12 mouse cellular contexts compared by ENCODE assay signal in the genomic region with DNA sequence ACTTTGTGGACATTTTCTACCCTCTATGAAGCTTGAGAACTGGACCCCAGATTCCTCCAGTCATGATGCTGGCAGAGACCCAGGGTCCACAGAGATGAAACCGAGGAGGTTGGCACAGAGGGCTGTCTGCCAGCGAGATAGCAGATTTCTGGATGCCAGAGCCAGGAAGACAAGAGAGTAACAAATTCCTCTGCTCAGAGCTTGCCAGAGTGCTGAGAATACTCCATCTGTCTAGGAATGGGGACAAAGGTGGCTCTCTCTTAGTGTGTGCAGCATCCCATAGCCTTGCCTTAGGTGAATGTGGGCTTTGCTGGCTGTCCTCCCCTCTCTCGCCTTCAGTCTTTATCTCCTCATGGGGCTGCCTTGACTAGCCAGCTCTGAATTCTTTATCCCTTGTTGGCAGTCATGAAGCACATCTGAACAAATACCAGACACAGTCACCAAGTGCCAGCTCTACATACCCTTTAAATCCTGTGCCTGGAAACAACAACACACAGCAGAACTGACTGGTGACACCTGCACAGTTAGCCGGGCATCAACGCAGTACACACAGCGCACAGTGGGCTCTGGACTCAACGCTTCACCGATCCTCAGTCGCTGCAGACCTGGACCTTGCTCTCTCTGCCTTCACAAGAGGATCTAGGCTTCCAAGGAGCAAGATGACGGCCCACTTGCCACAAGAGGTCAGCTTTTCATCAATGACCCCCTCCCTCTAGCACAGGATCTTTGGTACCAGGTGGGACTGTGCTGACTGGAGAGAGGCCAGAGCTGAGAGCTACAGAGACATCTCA. TPM values are rescaled to one million over a fixed set of nuclear protein-coding genes. Genes with fewer than 3 reads are reported as not detected.
DNase-seq lines count a peak whose midpoint lies in the region; ATAC-seq and TF ChIP-seq lines count a peak whose summit lies in the region.
"Had no signal": no experiment of that assay in that cellular context is flagged by ENCODE, and none has a peak within 500 bp of the region (broad histone marks: within the 10 kb centered on the region; RNA-seq: fewer than 3 reads in every experiment).

A gene (plus strand): TSS at position 260 of the 791 bp plus-strand sequence.

- H3K4me1 ChIP-seq in midbrain, postnatal 0 days (ENCODE audit: insufficient read depth, low read length): no peaks in the 10 kb centered on the region
- H3K4me1 ChIP-seq in midbrain, embryonic 13.5 days (replicated peaks): no peaks in the 10 kb centered on the region
- peaks cover 12% of the 10 kb centered on the region for H3K4me1 ChIP-seq in cortical plate, adult 2 months (ENCODE audit: control insufficient read depth, insufficient read depth, low read length)
- H3K4me1 ChIP-seq in kidney, postnatal 0 days (replicated peaks; ENCODE audit: insufficient read depth, low read length): no peaks in the 10 kb centered on the region
- H3K4me1 ChIP-seq in thymus, adult 2 months (replicated peaks; ENCODE audit: control insufficient read depth, insufficient read depth, low read length): no peaks in the 10 kb centered on the region
- H3K4me1 ChIP-seq: limb, embryonic 12.5 days; neural tube, embryonic 13.5 days had no signal

- no peak within 1 kb of the TSS for H3K27ac ChIP-seq in midbrain, postnatal 0 days (ENCODE audit: low read depth, low read length)
- no peak within 1 kb of the TSS for H3K27ac ChIP-seq in midbrain, embryonic 13.5 days
- peak within 1 kb of the TSS; percentile 36; the same call in 1 of the 2 replicates for H3K27ac ChIP-seq in cortical plate, adult 2 months (ENCODE audit: insufficient read depth, low read length)
- H3K27ac ChIP-seq in kidney, postnatal 0 days: no peak within 1 kb of the TSS
- H3K27ac ChIP-seq in thymus, adult 2 months (ENCODE audit: control insufficient read depth, insufficient read depth, low read length): no peak within 1 kb of the TSS
- H3K27ac ChIP-seq: embryonic facial prominence, embryonic 15.5 days; limb, embryonic 12.5 days; neural tube, embryonic 13.5 days had no signal

- H3K4me3 ChIP-seq in midbrain, postnatal 0 days (ENCODE audit: low read depth, low read length): no peak within 1 kb of the TSS
- H3K4me3 ChIP-seq in midbrain, embryonic 13.5 days (replicated peaks): no peak within 1 kb of the TSS
- H3K4me3 ChIP-seq in cortical plate, adult 2 months (ENCODE audit: insufficient read depth, low read length): no peak within 1 kb of the TSS
- no peak within 1 kb of the TSS for H3K4me3 ChIP-seq in kidney, postnatal 0 days (replicated peaks; ENCODE audit: low read depth, low read length)
- no peak within 1 kb of the TSS for H3K4me3 ChIP-seq in thymus, adult 2 months (ENCODE audit: control insufficient read depth, insufficient read depth, low read length)
- H3K4me3 ChIP-seq: embryonic facial prominence, embryonic 15.5 days; limb, embryonic 12.5 days; neural tube, embryonic 13.5 days had no signal

- H3K27me3 ChIP-seq in midbrain, postnatal 0 days (ENCODE audit: insufficient read depth, low read length): no peaks in the 10 kb centered on the region
- no peaks in the 10 kb centered on the region for H3K27me3 ChIP-seq in midbrain, embryonic 13.5 days
- no peaks in the 10 kb centered on the region for H3K27me3 ChIP-seq in kidney, postnatal 0 days (ENCODE audit: insufficient read depth, low read length)
- H3K27me3 ChIP-seq in thymus, adult 2 months (ENCODE audit: control insufficient read depth, insufficient read depth, low read length): no peaks in the 10 kb centered on the region
- H3K27me3 ChIP-seq: embryonic facial prominence, embryonic 15.5 days; limb, embryonic 12.5 days; neural tube, embryonic 13.5 days; Patski had no signal

- TF ChIP-seq CTCF in midbrain, postnatal 0 days (IDR thresholded peaks at IDR 0.05): no peak
- no peak for TF ChIP-seq CTCF in cortical plate, adult 2 months (IDR thresholded peaks at IDR 0.05; ENCODE audit: extremely low read depth, insufficient read depth, low read length)
- no peak for TF ChIP-seq CTCF in kidney, postnatal 0 days (IDR thresholded peaks at IDR 0.05; ENCODE audit: low read depth)
- TF ChIP-seq CTCF in thymus, adult 2 months (IDR thresholded peaks at IDR 0.05; ENCODE audit: borderline replicate concordance, control insufficient read depth, extremely low read depth, insufficient read depth, low read length, poor library complexity): no peak

- H3K9ac ChIP-seq in midbrain, postnatal 0 days (replicated peaks; ENCODE audit: low read length, poor library complexity, severe bottlenecking): no peak within 1 kb of the TSS
- H3K9ac ChIP-seq in midbrain, embryonic 13.5 days (replicated peaks): no peak within 1 kb of the TSS
- no peak within 1 kb of the TSS for H3K9ac ChIP-seq in kidney, postnatal 0 days (ENCODE audit: low read depth, low read length)
- H3K9ac ChIP-seq: embryonic facial prominence, embryonic 15.5 days; limb, embryonic 12.5 days; neural tube, embryonic 13.5 days had no signal

- no peak within 1 kb of the TSS for H3K4me2 ChIP-seq in midbrain, postnatal 0 days (ENCODE audit: low read depth, low read length, poor library complexity, severe bottlenecking)
- H3K4me2 ChIP-seq in midbrain, embryonic 13.5 days (replicated peaks): no peak within 1 kb of the TSS
- H3K4me2 ChIP-seq in kidney, postnatal 0 days (ENCODE audit: low read length): no peak within 1 kb of the TSS
- H3K4me2 ChIP-seq: embryonic facial prominence, embryonic 15.5 days; limb, embryonic 12.5 days; neural tube, embryonic 13.5 days had no signal

- ATAC-seq in midbrain, postnatal 0 days (ENCODE audit: low FRiP score): no peak
- ATAC-seq in midbrain, embryonic 13.5 days: no peak
- ATAC-seq in kidney, postnatal 0 days (replicated peaks; ENCODE audit: low FRiP score, low read depth): peak; percentile 81; the same call in 1 of the 2 replicates
- ATAC-seq in megakaryocyte-erythroid progenitor cell, adult 5-6 weeks (replicated peaks; ENCODE audit: low FRiP score, low TSS enrichment, poor library complexity, severe bottlenecking): no peak
- ATAC-seq: Patski had no signal

- no peaks in the 10 kb centered on the region for H3K9me3 ChIP-seq in midbrain, postnatal 0 days (ENCODE audit: low read length)
- no peaks in the 10 kb centered on the region for H3K9me3 ChIP-seq in midbrain, embryonic 13.5 days
- no peaks in the 10 kb centered on the region for H3K9me3 ChIP-seq in kidney, postnatal 0 days (replicated peaks; ENCODE audit: low read length)
- H3K9me3 ChIP-seq: embryonic facial prominence, embryonic 15.5 days; limb, embryonic 12.5 days; neural tube, embryonic 13.5 days had no signal

- TF ChIP-seq POLR2A in cortical plate, adult 2 months (IDR thresholded peaks at IDR 0.05; ENCODE audit: extremely low read depth, insufficient read depth, low read length): no peak
- TF ChIP-seq POLR2A in thymus, adult 2 months (IDR thresholded peaks at IDR 0.05; ENCODE audit: control insufficient read depth, extremely low read depth, insufficient read depth, low read length, poor library complexity): no peak

- H3K36me3 ChIP-seq in midbrain, postnatal 0 days (ENCODE audit: insufficient read depth, low read length): no peaks in the 10 kb centered on the region
- no peaks in the 10 kb centered on the region for H3K36me3 ChIP-seq in midbrain, embryonic 13.5 days
- no peaks in the 10 kb centered on the region for H3K36me3 ChIP-seq in kidney, postnatal 0 days (ENCODE audit: insufficient read depth, low read length)
- H3K36me3 ChIP-seq in thymus, adult 2 months (ENCODE audit: control insufficient read depth, insufficient read depth, low read length): no peaks in the 10 kb centered on the region
- H3K36me3 ChIP-seq: embryonic facial prominence, embryonic 15.5 days; neural tube, embryonic 13.5 days had no signal

- WGBS in midbrain, postnatal 0 days: 77% methylated on average over 10 of the region's 10 CpGs
- WGBS in midbrain, embryonic 13.5 days: 87% methylated on average over 10 of the region's 10 CpGs
- 76% methylated on average over 10 of the region's 10 CpGs for WGBS in kidney, postnatal 0 days
- WGBS in thymus, adult 2 months: 93% methylated on average over 10 of the region's 10 CpGs

- peak; percentile 49 for DNase-seq in midbrain, postnatal 0 days (ENCODE audit: low spot score)
- no peak for DNase-seq in kidney, postnatal 0 days (ENCODE audit: low spot score)
- DNase-seq in telencephalon, adult 2 months (ENCODE audit: low read depth, low spot score): peak; percentile 82
- no peak for DNase-seq in embryo, embryonic 10 days (ENCODE audit: low spot score)
- DNase-seq in thymus, adult 2 months: no peak

RNA-seq across cellular contexts. Expression of the gene that starts here (rescaled TPM):
- total RNA-seq in midbrain, postnatal 0 days (2014; rRNA removed): 0.33 and 0.44 TPM in 2 replicates
- polyA plus RNA-seq in midbrain, postnatal 0 days (2015; fragmentation: Nextera tagmentation; extraction: Ambion mirVana): 0.17 TPM in 1 of 2 replicates, not detected in the other
- 0.08 TPM in 2 replicates for polyA plus RNA-seq in midbrain, embryonic 13.5 days (2015; fragmentation: Nextera tagmentation; extraction: Ambion mirVana)
- polyA plus RNA-seq in cortical plate, adult 2 months (2012; rRNA removed): 0.25 and 0.33 TPM in 2 replicates
- polyA plus RNA-seq in kidney, postnatal 0 days (2015; fragmentation: Nextera tagmentation; extraction: Ambion mirVana): 0.12 and 0.18 TPM in 2 replicates
- 2.2 and 2.7 TPM in 2 replicates for polyA plus RNA-seq in thymus, adult 2 months (2012; rRNA removed)
- 0.69 and 2.1 TPM in 2 replicates for total RNA-seq in megakaryocyte-erythroid progenitor cell, adult 5-6 weeks (2014; fragmentation: Nextera tagmentation)
- total RNA-seq in megakaryocyte-erythroid progenitor cell, adult 5-6 weeks (2017): 0.38 TPM in 1 of 2 replicates, not detected in the other

Comparison
In these comparisons a context has a peak if more than half of its experiments do, and no peak if none do; other contexts are left out.
1. Peak in DNase-seq in midbrain, postnatal 0 days; RNA of the gene not detected or under 1 TPM.
2. Peak in ATAC-seq in kidney, postnatal 0 days; RNA of the gene not detected or under 1 TPM.